Mouse (Mus musculus): ENCODE measurements around the gene Lrp4.

The Lrp4 gene

DNA sequence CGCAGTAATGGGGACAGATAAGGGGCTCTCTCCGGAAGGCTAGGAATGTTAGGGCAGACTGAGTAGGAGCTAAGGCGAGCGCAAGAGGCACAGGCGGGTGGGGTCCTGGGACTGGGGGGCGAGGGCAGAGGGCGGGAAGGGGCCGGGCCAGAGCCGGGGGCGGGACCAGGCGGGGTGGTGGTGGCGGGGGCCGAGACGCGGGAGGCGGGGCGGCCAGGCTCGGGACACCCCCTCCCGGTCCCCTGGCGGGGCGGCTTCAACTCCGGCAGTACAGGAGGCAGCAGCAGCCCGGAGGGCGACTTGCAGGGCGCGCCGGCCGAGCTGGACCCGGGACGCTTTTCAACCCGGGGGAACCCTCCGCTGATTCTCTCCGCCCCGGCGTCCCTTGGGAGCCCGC, at the start of gene Lrp4:
Lrp4 (plus strand) TSS at position 253 of the 397 bp plus-strand sequence.
- DNase-seq (ENCODE audit: low spot score) = no peak

DNA sequence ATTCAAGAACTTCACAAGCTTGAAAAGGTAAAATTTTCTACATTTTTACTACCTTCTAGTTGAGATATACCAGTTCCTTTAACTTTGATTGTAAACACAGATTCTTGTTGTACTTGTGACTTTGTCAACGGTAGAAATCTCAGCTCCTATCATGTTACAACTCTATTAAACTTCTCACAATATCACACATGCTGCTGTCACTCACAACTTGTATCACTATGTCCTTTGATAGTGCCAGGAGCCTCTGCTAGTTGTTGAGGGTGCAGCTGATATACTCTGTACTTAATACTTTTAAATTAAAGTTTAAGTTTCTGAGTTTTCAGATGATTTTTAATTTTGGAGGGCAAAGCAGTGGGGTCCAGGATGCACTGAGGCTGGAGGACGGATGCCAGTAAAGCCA, 49.3 kb upstream of the Lrp4 start:
- no peak for DNase-seq (ENCODE audit: low spot score)

DNA sequence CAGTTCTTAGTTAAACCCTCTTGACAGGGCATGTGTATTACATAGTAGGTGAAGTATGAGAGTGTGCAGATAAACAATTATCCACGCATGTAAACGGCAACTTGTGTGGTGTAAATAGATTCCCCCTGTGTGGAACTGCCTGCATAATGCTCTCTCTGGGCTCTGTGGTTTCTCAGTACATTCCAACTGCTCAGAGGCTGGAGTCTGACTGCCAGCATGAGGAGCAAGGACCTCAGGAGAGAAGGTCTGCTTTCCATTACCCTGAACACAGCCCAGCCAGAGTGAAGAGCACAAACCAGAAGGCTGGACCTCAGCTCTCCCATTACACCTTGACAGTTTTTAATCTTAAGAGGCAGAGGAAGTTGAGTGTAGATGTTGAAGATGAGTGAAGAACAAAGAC, 45.8 kb upstream of the Lrp4 start:
- DNase-seq (ENCODE audit: low spot score) = no peak

DNA sequence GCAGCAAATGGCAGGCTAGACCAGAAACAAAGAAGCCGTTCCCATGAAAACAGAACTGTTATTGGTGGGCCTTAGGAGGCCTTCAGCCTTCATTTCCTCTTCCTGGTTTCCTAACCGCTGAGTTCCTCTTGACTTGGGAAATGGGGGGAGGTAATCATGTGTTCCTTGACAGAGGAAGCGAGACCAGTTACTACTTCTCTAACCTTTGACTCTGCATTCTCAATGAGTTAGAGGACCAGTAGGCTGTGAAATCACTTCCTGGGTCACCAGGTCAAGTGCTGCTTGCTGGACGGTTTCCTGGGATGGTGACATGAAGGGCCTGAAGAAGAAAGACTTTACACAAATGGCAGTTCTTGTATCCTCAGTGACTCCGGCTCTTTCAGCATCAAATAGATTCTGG, 45.0 kb upstream of the Lrp4 start:
- no peak for DNase-seq (ENCODE audit: low spot score)

DNA sequence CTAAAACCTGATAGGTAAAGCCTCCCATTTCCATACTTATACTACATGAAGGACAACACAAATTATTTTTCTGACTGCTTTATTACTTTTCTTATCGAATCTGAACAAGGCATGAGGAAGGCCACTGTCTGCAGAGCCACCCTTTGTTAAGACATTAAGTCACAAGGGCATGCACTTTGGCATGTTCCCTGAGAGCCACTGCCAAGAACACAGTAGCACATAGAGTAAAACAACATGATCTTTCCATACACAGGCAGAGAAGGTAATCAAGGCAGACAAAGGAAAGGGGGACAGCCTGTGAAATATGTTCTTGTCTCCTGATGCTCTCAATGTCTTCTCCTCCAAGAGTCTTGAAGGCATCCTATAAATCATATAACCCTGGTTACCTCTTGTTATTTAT, 43.5 kb upstream of the Lrp4 start:
- no peak for DNase-seq (ENCODE audit: low spot score)

DNA sequence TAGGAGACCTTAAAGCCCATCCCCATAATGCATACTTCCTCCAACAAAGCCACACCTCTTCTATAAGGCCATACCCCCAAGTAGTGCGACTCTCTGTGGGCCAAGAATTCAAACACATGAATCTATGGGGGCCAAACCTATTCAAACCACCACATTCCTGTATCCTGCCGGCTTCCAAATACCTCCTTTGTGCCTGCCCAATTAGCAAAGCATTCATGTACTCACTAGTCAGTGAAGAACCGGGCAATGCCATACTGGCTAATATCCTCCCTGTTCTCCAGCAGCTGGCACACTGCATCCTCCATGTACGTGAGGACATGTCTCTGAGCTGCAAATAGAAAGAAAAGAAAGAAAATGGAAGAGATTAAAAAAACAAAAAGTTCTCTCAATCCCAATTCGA, 35.7 kb upstream of the Lrp4 start:
- DNase-seq (ENCODE audit: low spot score) = no peak

DNA sequence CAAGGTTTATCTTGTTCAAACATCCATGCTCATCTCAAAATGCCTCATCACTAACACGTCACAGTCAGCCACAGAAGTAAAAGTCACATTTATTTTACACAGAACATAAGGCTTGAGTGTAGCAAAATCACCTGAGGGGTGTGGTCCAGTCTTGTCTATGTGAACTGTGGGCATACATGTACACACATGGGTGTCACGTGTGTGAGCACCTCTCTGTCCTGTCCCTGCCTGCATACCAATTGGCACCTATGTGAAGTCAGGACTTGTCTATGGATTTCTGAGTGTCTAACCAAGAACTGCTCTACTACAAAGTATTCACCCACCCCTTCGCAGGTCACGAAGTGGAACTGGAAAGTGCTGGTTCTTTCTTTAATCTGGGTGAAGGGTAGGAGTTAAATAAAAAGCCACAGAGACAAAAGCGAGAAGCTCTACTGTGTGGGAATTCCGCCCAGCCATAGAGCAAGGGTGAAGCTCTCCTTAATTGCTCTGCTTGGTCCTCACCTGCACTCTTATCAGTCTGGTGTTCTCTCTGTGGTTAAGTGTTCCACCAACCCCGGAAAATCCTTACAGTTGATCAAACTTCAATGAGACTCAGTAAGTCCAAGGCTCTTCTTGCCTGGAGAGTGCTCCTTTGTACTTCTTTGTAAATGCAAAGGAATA, 33.1 kb upstream of the Lrp4 start:
- DNase-seq (ENCODE audit: low spot score) = no peak

DNA sequence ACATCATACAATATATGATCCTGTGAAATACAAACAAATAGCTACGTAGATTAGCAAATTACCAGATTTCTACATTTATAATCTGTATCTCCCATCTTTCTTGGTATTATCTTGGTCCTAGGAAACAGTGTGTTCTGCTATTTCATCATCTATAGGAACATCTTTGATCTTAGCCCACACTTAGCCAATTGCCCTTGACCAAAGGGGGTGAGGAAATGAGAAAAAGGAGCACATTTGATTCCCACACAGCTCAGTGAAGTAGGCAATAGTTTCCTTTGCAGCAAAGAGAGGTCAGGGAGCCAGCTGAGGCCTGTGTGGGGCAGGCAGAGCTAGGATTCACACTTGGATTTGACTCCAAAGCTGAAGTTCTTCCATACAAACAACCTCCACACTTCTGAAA, 31.0 kb upstream of the Lrp4 start:
- DNase-seq (ENCODE audit: low spot score) = no peak

DNA sequence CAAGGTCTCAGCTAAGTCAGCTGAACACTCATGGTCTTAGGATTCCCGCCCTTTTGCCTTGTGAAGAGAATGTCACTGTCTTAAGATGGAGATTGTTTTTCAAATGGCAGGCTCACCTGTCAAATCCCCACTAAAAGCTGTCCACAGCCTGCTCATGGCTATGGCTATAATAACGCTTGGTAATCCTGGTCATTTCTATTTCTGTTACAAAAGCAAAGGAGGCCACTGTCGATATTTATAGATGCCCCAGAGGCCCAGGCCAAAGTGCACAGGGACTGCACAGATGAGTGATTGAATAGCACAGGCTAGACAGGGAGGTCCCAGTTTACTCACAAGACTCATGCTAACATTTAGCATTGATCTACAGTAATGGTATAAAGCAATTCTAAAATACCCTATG, 28.2 kb upstream of the Lrp4 start:
- DNase-seq (ENCODE audit: low spot score) = no peak

DNA sequence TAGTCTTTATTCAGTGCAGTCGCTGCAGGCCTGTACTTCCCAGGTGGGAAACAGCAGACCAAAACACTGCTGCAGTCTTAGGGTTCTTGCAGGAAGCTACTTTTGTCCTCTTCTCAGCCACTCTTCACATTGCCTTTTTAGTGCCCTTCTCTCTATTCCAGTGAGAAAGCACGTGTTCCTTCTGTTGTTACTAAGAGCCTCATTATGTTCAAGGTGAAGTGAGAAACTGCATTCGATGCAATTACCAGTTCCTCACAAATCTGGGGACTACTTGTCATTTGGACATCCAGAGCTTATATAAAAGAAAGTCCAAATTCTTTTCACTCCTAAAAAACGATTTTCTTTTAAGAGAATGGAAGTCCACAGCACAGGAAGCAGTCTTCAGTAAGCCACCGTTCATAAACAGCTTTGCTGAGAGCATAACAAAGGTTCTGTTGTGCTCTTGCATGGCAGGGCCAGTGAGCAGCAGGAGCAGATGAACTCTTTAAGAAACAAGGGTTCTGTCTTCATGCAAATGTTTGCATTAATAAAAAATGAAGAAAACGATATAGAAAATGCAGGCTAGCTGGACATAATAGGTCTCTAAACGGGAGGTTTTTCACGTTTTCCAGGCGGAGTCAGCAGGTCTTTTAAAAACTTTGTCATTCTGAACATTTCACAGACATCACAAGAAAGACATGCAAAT, 27.3 kb upstream of the Lrp4 start:
- no peak for DNase-seq (ENCODE audit: low spot score)

DNA sequence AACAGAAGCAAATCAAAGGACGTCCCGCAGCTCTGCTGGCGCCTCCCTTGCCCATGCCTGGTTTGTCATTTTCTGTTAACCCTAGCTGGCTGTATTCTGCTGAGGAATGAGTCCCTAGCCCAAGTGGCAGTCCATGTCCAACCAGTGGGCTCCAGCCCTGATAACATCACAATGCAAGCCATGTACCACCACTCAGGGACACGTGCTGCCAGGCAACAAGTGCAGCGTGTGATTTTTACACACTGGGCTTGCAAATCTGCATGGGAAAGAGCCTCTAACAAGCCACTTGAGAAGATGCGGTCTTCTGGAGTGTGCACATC, 26.8 kb upstream of the Lrp4 start:
- no peak for DNase-seq (ENCODE audit: low spot score)

DNA sequence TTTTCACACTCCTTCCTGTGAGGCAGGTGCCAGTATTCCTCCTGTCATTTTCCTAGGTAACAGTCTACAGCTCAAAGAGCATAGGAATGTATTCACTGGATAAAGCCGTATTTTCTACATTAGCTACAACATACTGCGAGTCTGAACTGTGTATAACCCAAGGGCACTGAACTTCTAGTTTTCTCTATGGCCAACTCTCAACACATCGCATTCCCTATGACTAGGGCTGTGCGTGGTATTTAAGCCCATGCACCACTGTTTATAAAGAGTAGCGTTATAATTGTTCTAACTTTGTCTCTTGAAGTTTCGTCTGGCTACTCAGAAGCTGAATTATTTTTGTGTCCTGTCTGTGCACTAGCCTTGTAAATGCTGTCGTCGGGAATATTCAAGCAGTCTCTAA, 20.6 kb upstream of the Lrp4 start:
- DNase-seq (ENCODE audit: low spot score) = no peak

DNA sequence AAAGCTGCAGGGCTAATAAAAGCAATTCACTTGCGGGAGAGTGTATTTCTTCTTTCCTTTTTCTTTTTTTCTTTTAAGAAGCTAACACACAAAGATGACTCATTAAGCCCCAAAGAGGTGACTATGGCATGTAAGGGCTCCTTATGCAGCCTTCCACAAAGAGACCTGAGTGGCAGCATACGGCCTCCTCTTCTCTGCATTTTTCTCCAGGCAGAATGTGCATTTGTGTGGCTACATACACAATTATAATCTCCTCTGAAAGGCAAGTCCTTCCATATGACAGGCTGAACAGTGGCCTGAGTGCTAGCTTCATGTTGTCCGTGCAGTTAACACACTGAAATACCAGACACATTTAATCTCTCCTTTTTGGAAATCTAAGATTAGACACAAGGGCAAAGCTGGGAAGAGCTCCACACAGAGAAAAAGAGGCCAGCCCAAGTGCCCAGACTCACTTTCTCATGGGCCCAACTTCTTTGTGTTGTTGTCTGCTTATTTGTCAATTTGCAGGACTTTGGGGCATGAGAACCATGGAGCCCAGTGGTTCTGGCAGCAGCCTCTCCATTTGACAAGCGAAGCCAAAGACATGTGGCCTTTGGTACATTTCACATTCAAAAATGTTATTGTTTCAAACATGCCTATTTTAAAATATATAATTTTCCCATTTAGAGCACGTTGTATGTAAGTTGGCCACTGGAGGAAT, 20.0 kb upstream of the Lrp4 start:
- no peak for DNase-seq (ENCODE audit: low spot score)

DNA sequence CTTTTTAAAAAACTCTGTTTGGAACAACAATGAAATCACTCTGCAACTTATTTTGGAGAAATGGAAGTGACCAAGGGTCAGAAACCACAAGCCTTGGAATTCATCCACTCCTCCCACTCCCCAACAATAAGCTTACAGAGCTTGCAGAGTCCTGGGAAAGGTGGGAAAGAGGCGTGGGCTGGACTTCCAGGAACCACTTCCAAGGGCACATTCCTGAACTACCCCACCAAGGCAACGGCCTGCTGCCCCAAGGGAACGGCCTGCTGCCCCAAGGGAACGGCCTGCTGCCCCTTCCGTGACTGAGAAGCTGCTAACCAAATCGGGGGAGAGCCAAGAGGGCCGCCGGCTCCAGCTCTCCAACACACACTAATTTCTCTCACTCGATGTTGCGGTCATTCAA, 18.0 kb upstream of the Lrp4 start:
- DNase-seq (ENCODE audit: low spot score) = no peak

DNA sequence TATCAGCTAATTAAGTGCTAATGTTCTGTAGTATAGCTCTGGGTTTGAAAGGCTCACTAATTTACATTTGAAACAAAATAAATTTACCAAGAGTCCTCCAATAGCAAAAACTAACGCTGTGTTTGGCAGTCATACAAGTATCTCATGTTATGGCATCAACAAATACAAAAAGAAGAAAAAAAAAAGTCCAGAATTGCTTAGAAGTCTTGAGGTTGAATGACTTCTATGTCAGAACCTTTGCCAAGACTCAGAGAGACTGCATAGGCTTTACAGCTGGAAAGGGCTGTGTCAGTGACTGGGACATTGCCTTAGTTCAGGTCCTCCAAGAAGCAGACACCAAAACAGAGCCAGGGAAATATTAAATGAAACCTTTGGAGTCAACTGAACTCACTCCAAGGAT, 17.4 kb upstream of the Lrp4 start:
- DNase-seq (ENCODE audit: low spot score) = no peak

DNA sequence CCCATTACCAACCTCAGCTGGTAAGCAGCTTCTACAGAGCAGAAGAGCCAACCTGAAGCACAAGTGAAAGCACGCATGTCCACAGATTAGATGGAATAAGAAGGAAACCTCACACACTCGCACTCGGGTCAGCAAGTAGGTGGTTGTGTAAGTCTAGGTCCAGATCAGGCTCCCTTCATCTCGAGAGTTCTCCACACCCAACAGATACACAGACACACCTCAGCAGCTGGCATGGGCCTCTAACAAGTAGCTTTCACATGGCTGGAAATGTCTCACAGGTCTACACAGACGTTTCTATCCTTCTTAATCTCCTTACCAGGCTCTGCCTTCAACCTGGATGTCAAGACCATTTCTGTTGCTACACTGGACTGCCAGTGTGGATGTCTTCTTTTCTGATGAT, 16.6 kb upstream of the Lrp4 start:
- no peak for DNase-seq (ENCODE audit: low spot score)

DNA sequence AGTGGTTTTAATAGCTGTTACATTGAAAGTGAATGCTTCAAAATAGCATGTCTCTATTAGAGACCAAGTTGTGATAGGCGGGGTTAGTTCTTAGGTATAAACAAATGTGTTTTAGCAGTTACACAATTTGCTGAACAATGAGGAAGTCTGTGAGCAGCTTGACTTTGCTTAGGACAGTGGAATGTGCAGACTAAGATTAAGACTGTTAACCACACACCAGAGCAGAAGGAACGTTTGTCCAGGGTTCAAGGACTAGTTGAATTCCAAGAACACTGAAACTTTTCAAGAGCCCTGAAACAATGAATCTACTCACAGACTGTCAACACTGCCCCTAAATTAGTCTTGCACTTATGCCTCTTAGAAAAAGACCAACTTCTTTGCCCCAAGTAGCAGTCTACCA, 15.6 kb upstream of the Lrp4 start:
- no peak for DNase-seq (ENCODE audit: low spot score)

DNA sequence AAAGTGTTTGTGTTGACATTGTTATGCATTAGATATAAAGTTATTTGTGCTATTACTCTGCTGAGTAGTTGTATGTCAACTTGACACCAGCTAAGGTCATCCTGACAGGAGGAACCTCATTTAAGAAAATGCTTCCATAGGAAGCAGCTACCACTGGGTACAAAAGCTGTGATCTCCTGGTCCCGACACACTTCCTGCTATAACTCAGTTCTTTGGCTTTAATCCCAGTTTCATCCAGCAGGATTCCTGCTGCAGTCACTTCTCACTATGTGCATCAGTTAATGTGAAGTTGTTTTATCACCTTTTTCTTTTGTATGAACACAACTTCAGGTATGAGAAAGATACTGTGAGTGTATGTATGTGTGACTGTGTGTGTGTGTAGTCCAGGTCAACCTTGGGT, 15.1 kb upstream of the Lrp4 start:
- no peak for DNase-seq (ENCODE audit: low spot score)

DNA sequence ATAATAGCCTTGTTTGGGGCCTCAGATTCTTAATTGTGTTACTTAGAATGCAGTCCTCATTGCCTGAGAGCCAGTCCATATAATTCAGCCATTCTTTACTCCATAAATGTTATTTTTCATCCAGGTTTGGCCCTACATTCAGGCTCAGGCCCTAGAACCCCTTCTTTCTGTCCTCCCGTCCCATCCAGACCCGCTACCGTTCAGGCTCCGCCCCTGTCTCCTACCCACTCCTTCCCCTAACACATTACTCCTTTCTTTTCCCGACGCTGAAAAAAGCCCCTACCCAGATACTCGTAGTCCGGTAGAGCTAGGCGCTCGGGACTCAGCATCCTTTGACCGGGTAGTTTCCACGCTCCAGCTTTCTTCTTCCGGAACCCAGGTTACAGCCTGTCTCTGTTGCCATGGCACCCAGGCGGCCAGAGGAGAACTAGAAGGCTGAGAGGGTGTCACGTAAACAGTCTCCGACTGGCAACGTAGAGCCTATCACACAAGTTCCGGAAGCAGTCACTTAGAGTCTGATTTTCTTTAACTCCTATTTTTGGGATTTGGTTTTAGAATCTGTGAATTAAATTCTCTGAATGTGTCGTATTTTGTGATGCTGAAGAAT, 12.9 kb upstream of the Lrp4 start, which contains the start of gene 1110051M20Rik:
1110051M20Rik (minus strand) TSS at position 419 of the 607 bp plus-strand sequence.
- DNase-seq (ENCODE audit: low spot score) = peak; percentile 86

DNA sequence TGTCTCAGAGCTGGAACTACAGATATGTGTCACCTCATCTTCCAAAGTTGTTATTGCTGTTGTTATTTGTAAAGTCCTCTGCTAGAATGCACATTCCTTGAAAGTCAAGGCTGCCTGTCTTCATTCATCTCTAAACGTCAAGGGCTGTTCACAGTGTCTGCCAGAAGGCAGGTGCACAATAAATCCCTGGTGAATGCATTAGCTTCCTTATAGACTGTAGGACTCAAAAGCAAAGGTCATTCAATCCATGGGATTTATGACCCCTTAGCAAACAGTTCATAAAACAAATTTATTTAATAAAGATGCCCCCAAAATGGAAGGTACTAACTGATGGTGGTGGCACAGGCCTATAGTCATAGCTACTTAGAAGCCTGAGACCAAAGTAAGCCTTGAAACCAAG, 7.6 kb upstream of the Lrp4 start:
- DNase-seq (ENCODE audit: low spot score) = no peak

DNA sequence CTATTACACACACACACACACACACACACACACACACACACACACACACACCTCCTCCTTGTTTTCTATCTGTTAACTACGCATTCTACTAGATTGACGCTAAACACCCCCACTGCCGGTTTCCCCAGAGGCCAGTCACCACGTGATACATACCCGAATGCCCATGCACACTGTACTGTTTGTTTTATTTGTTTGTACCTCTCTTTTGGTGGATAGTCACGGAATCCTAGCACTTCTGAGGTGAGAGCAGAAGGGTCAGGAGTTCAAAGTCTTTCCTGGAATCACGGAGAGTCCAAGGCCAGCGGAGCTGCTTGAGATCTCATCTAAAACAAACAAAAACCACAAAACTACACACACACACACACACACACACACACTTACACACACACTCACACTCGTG, 7.0 kb upstream of the Lrp4 start:
- no peak for DNase-seq (ENCODE audit: low spot score)

DNA sequence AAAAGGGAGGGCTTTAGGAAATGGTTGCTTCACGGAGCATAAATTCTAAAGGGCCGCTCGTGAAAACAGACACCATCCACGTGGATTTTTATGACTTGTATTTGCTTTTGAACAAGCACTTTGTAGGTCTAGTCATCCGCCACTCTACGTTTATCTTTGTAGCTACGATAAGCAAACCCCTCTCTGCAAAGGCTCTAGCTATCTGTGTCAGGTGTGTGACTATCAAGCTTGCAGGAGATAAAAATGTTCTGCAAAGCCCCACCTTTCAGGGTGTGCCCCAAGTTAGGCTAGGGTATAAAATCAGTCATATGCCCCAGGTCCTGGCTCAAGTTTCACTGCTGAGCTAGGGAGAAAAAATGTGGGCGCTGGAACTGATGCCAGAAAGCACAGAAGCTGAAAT, 4.7 kb upstream of the Lrp4 start:
- DNase-seq (ENCODE audit: low spot score) = no peak

Measured in c-Kit-positive CD71-positive TER-119-positive erythroid progenitor cells, embryonic 14.5 days (primary cell).